Mouse (Mus musculus): ENCODE measurements around the gene Bcas1.

DNA sequence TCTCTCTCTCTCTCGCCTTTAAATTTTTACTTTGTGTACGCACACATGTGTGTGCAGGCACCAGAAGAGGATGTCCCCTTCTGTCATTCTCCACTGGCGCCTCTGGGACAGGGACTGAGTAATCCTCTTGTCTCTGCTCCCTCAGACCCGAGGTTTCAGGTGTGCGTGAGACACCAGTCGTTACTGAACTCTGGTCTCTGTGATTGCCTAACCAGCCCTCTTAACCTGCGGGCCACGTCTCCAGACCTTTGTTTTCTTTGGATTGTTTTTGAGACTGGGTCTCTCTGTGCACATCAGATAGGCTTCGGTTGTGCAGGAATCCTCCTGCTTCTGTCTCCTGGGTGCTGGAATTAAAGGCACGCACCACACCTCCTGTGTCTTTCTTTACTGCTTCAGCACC lies 31.5 kb upstream of the Bcas1 start:
- no peak for TF ChIP-seq CTCF (IDR thresholded peaks at IDR 0.05; ENCODE audit: low read depth, low read length)
- TF ChIP-seq POLR2A (IDR thresholded peaks at IDR 0.05; ENCODE audit: insufficient read depth, low read length), result no peak
- TF ChIP-seq EP300 (IDR thresholded peaks at IDR 0.05; ENCODE audit: insufficient read depth, low read depth, low read length), result no peak
